Mouse (Mus musculus): ENCODE data around the gene Gnat3. TPM values are rescaled to one million over a fixed set of nuclear protein-coding genes. Genes with fewer than 3 reads are reported as not detected.

Gnat3 gene
- polyA plus RNA-seq, 1 experiment: 0.46 TPM

DNA sequence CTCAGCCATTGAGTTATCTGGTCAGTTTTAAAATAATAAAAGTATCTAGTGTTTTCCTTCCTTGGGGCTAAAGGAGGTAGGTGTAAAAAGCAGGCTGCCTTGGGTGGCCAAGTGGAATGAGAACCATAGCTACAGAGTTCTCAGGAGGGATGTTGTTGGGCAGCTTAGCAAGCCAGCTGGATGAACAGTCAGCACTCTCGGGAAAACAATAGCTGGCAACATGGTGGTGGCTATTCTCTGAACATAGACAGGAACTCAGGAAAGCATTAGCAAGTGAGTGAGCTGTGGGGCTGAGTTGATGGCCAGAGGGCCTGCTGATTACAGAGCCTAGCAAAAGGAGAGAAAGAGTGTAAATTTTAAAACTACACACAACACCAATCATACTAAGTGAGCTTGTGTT lies 27.8 kb upstream of the Gnat3 start:
- Histone ChIP-seq H3K36me3 (ENCODE audit: control insufficient read depth, insufficient read depth, low read length) (no peaks in the 10 kb centered on the region), H3K27ac (ENCODE audit: control insufficient read depth, insufficient read depth, low read length) (no peak overlapping the region), H3K4me1 (replicated peaks; ENCODE audit: control insufficient read depth, insufficient read depth, low read length) (no peaks in the 10 kb centered on the region), H3K27me3 (ENCODE audit: control insufficient read depth, insufficient read depth, low read length) (no peaks in the 10 kb centered on the region), H3K4me3 (ENCODE audit: control insufficient read depth, insufficient read depth, low read length) (no peak overlapping the region)
- no peak for TF ChIP-seq POLR2A (IDR thresholded peaks at IDR 0.05; ENCODE audit: control insufficient read depth, extremely low read depth, insufficient read depth, low read length, poor library complexity)
- DNase-seq: no peak
- WGBS: 94% methylated on average over 1 of the region's 1 CpGs

DNA sequence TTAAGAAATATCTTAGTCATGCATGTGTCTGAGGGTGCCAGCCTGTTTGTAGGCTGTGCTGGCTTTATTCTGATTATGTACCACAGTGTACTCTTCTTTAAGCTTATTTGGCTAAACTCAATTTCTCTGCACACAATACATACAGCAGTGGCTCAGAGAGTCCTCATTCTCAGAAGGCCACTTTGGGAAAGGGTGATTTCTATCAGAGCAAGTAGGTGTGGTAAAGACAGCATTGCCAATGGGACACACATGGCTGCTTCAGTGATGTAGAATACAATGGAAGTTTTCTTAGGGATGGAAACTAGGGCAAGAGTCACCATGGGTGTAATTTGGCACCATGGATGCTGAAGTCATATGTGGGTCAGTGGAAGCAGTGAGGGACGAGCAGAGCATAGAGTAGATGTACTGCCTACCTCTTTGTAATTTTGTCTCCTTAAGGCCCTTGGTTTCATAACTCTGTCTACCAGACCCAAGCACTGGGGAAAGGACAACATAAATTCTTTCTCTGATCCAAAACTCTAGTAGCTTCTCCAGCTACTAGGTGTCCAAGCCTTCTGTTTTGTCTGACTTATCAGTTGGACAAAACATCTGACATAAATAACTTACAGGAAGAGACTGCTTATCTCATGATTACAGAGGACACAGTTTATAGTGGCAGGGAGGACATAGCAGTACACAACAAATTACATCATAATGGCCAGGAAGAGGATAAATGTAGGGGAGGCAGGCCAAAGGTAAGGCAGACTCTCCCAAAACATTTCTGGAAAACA lies 24.0 kb upstream of the Gnat3 start:
- no peak for TF ChIP-seq POLR2A (IDR thresholded peaks at IDR 0.05; ENCODE audit: control insufficient read depth, extremely low read depth, insufficient read depth, low read length, poor library complexity)
- Histone ChIP-seq H3K36me3 (ENCODE audit: control insufficient read depth, insufficient read depth, low read length) (no peaks in the 10 kb centered on the region), H3K27ac (ENCODE audit: control insufficient read depth, insufficient read depth, low read length) (no peak overlapping the region), H3K4me1 (replicated peaks; ENCODE audit: control insufficient read depth, insufficient read depth, low read length) (no peaks in the 10 kb centered on the region), H3K4me3 (ENCODE audit: control insufficient read depth, insufficient read depth, low read length) (no peak overlapping the region), H3K27me3 (ENCODE audit: control insufficient read depth, insufficient read depth, low read length) (no peaks in the 10 kb centered on the region)
- no peak for DNase-seq
- WGBS: 85% methylated on average over 1 of the region's 1 CpGs

DNA sequence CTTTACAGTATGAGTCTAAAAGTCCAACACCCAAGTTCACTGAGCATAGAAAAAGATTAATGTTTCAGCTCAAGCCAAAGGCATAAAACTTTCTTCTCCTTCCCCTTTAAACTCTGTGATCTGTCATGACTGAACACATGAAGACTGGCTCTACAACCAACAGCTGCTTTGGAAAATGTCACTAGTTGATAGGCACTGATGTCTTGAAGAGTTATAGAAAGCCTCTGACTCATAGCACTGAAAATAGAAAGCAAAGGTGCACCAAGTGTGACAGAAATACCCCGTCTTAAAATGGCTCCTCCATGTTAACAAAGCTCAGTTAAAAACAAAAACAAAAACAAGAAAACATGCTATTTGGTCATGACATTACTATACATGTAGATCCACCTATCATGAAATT lies 5.9 kb upstream of the Gnat3 start:
- H3K36me3 ChIP-seq (ENCODE audit: control insufficient read depth, insufficient read depth, low read length): no peaks in the 10 kb centered on the region
- TF ChIP-seq POLR2A (IDR thresholded peaks at IDR 0.05; ENCODE audit: control insufficient read depth, extremely low read depth, insufficient read depth, low read length, poor library complexity) (no peak), CTCF (IDR thresholded peaks at IDR 0.05; ENCODE audit: borderline replicate concordance, control insufficient read depth, extremely low read depth, insufficient read depth, low read length, poor library complexity) (no peak)
- no peak overlapping the region for H3K4me3 ChIP-seq (ENCODE audit: control insufficient read depth, insufficient read depth, low read length)
- whole genome bisulfite sequencing: 77% methylated on average over 1 of the region's 1 CpGs
- no peaks in the 10 kb centered on the region for H3K4me1 ChIP-seq (replicated peaks; ENCODE audit: control insufficient read depth, insufficient read depth, low read length)
- DNase-seq: no peak
- H3K27ac ChIP-seq (ENCODE audit: control insufficient read depth, insufficient read depth, low read length): no peak overlapping the region
- no peaks in the 10 kb centered on the region for H3K27me3 ChIP-seq (ENCODE audit: control insufficient read depth, insufficient read depth, low read length)

DNA sequence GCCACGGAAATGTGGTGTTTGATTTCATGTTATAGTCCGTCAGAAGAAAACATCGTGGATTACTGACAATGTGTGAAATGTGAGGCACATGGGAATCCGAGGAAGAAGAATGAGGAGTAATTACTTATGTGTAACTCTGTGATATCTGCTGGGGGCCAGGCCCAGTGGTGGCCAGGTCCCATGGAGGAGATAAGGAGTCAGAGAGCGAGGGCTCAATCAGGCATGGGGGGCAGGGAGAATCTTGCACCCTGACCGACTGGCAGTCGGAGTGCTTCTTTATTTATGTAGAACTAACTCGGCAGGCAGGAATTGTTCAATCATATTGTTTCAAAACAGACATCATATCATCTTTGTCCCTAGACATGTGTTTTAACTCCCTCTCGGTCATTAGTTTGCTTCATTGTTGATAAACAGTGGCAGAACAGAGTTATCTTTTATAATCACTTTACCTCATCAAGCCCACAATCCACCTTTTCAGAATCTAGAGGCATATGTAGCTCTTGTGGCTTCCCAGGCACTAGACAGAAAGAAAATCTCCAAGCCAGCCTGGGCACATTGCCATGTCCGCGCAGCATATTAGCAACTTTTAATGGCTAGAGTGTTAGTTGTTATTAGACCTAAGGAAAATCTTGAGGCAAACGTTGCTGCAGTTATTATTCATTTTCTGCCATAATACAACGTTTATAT lies 7.5 kb downstream of the Gnat3 start:
- no peak overlapping the region for H3K4me3 ChIP-seq (ENCODE audit: control insufficient read depth, insufficient read depth, low read length)
- DNase-seq: no peak
- TF ChIP-seq POLR2A (IDR thresholded peaks at IDR 0.05; ENCODE audit: control insufficient read depth, extremely low read depth, insufficient read depth, low read length, poor library complexity) (no peak), CTCF (IDR thresholded peaks at IDR 0.05; ENCODE audit: borderline replicate concordance, control insufficient read depth, extremely low read depth, insufficient read depth, low read length, poor library complexity) (no peak)
- no peaks in the 10 kb centered on the region for H3K27me3 ChIP-seq (ENCODE audit: control insufficient read depth, insufficient read depth, low read length)
- no peaks in the 10 kb centered on the region for H3K36me3 ChIP-seq (ENCODE audit: control insufficient read depth, insufficient read depth, low read length)
- no peaks in the 10 kb centered on the region for H3K4me1 ChIP-seq (replicated peaks; ENCODE audit: control insufficient read depth, insufficient read depth, low read length)
- WGBS: 90% methylated on average over 13 of the region's 13 CpGs
- no peak overlapping the region for H3K27ac ChIP-seq (ENCODE audit: control insufficient read depth, insufficient read depth, low read length)

DNA sequence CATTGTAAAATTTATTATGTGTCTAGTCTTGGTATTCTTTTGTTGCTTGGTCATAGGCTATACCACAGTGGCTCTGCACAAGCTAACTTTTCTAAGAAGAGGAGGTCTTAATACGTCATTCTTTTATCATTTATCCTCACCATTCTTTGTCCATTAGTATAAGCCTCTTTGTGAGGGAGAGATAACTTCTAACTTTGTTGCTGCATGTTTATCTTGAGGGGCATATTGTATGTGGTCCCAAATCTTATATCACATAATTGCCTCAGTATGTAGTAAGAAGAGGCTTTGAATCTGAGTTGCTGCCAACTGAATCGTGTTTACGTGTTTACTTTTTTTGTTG lies 8.0 kb downstream of the Gnat3 start:
- no peak for DNase-seq
- Histone ChIP-seq H3K36me3 (ENCODE audit: control insufficient read depth, insufficient read depth, low read length) (no peaks in the 10 kb centered on the region), H3K27me3 (ENCODE audit: control insufficient read depth, insufficient read depth, low read length) (no peaks in the 10 kb centered on the region), H3K4me1 (replicated peaks; ENCODE audit: control insufficient read depth, insufficient read depth, low read length) (no peaks in the 10 kb centered on the region), H3K4me3 (ENCODE audit: control insufficient read depth, insufficient read depth, low read length) (no peak overlapping the region), H3K27ac (ENCODE audit: control insufficient read depth, insufficient read depth, low read length) (no peak overlapping the region)
- WGBS: 94% methylated on average over 3 of the region's 3 CpGs
- no peak for TF ChIP-seq POLR2A (IDR thresholded peaks at IDR 0.05; ENCODE audit: control insufficient read depth, extremely low read depth, insufficient read depth, low read length, poor library complexity)
- no peak for TF ChIP-seq CTCF (IDR thresholded peaks at IDR 0.05; ENCODE audit: borderline replicate concordance, control insufficient read depth, extremely low read depth, insufficient read depth, low read length, poor library complexity)

DNA sequence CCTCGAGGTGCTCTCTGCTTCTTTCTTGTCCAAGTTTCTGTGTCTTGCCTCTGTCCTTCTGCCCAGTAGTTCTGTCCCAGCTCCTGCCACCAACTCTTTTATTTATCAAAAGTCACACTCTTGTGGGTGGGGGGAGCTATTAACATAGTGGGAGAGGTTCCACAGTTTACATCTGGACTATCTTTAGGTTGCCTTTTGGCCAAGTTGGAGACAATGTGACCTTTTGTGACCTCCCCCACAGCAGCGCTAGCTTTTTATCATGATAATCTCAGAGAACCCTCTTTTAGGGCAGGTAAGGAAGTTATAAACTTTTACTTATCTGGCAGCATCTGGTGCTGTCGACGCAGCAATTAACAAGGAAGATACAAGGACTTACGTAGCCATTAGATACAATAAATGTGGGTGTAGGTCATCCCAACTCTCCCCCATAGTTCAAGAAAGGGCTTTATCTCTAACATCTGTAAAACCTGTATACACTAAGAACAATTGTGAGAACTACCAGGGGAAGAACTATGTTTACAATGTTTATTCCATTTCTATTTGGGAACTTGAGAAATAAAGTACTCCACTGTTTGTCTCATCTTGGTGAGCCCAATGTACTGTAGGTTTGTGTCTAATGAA lies 18.3 kb downstream of the Gnat3 start:
- H3K27ac ChIP-seq (ENCODE audit: control insufficient read depth, insufficient read depth, low read length): no peak overlapping the region
- no peaks in the 10 kb centered on the region for H3K4me1 ChIP-seq (replicated peaks; ENCODE audit: control insufficient read depth, insufficient read depth, low read length)
- H3K27me3 ChIP-seq (ENCODE audit: control insufficient read depth, insufficient read depth, low read length): no peaks in the 10 kb centered on the region
- H3K36me3 ChIP-seq (ENCODE audit: control insufficient read depth, insufficient read depth, low read length): no peaks in the 10 kb centered on the region
- no peak overlapping the region for H3K4me3 ChIP-seq (ENCODE audit: control insufficient read depth, insufficient read depth, low read length)
- TF ChIP-seq CTCF (IDR thresholded peaks at IDR 0.05; ENCODE audit: borderline replicate concordance, control insufficient read depth, extremely low read depth, insufficient read depth, low read length, poor library complexity): no peak
- TF ChIP-seq POLR2A (IDR thresholded peaks at IDR 0.05; ENCODE audit: control insufficient read depth, extremely low read depth, insufficient read depth, low read length, poor library complexity): no peak
- 80% methylated on average over 5 of the region's 5 CpGs for WGBS
- DNase-seq: no peak
